Mouse (Mus musculus) mesoderm, embryonic 11.5 days (tissue): ENCODE data around the gene Hspe1.
A peak's percentile ranks its signal among the peaks of the same experiment; 100 is the strongest.
"Not testable (repeated sequence)": the region's sequence is repeated elsewhere in the genome, so short reads cannot be mapped to it uniquely, and the experiment has no call there.

ENCODE experiments used
- DNase-seq: peaks from one replicate; pipeline ENCODE4 v3.0.0-alpha.2; 2012; ENCODE audit warnings: low read depth, low spot score

Gene Hspe1

DNA sequence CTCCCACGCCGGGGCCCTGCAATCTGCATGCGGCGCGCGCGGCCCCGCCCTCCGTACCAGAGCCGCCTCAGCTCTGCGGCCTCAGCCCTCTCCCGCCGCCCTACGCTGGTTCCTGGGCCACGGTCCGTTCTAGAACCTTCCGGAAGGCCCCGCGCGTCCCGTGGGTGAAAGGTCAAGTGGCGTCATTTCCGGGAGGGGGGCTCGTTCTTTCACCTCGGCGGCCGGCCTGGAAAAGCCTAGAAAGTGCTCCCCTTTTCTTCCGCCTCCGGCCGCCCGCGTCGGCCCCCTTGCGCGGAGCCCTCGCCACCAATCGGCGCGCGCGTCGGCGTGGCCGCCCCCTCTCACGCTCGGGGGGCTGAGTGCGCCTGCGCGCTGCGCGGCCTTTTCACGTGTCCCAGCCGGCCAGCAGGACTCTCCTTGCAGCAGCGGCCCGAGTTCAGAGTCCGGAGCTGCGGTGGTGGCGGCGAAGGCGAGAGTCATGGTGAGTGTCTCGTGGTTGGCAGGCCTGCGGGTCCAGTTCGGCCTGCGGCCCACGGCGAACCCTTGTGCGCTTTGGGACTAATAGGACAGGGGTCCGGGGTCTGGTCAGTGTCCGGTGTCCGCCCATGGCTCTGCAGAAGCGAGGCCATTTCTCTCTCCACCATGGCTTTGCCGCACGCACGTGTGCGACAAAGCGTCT lies at the start of gene Hspe1, which contains the start of gene Hspd1:
Gene Hspe1 (plus strand): TSS at position 201 of the 679 bp plus-strand sequence.
Gene Hspd1 (minus strand): TSS at position 312 of the 679 bp plus-strand sequence.
- peak; percentile 99 for DNase-seq

- no peak for DNase-seq
Observed at GRCm38 (mm10) chr1:55039944-55040343, 48.0 kb upstream of the Hspe1 start.

DNA sequence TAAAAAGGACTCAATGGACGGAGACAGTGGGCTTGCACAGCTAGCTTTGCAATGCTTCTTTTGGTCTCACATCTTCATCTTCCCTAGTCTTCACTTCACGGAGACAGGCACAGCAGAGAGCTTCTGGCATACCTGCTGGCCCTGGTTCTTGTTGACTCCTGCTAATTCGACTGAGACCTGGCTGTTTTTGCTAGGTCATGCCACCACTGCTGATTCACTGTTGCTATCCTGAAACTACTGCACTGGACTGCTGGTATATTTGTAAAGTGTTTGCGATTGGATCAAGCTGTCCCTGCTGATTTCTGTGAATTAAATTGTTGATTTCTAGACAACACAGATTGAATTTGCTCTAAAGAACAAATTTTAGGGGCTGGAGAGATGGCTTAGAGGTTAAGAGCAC lies 46.2 kb upstream of the Hspe1 start:
- no peak for DNase-seq

DNA sequence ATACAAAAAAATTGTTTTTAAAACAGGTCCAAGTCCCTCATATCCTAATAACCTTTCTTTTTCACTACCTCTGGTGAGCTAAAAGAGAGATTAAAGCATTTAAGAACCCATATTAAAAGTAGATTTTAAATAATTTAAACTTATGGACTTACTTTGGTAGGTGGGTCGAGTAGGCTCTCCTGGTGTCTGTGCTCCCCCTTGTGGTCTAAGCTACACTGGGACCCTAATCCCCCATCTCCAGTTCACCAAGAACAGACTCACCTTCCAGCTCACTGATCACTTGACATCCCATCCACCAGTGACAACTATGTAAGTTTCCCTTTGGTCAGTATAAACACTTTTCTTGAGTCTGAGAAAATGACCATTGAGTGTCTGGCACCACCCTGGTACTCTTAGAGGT lies 45.7 kb upstream of the Hspe1 start:
- no peak for DNase-seq

DNA sequence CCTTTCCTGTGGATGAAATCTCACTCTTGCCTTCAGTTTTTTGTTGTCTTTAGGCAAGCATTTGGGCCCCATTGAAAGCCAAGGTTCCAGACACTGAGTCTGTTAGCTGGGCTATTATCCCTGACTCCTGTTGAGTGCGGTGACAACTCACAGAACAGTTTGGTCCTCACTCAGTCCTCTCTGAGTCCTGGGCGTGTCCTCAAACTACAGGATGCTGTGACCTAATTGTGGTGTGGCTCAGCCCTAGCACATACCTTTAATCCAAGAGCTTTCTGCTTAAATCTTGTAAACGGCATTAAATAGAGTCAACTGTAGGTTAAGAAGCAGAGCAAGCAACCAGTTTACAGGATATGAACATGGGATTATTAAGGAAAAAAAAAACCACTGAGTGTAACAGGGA lies 44.8 kb upstream of the Hspe1 start:
- no peak for DNase-seq

DNA sequence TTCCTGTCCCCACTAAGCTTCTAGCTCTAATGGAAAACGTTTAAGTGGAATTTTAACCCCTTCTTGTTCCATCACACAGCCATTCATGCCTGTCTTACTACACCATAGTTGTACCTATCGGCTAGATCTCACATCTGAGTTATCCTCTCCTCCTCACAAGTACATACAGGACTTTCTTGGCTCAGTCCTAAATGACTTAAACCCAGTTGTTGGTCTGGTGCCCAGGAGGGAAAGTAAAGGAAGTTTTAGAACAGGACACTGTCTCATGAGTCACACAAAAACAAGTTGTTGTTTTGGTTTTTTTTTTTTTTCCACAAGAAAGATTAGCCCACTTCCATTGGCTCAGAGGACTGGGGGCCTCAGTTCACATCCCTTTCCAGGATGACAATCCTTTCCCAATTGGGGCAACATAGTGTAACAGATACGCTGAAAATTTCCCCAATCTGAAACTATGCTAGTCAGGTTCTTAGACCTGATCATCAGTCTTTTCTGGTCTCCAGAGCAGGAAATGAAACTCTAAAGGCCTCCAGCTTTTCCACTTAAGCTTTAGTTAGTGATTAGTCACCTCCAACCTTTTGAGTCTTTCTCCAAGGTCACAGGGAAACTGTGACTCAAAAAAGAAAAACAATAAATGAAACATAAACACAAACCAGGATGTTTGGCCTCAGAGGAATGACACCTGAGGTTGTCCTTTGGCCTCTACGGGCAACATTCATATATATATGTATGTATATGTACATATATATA lies 38.9 kb upstream of the Hspe1 start:
- DNase-seq, result no peak

DNA sequence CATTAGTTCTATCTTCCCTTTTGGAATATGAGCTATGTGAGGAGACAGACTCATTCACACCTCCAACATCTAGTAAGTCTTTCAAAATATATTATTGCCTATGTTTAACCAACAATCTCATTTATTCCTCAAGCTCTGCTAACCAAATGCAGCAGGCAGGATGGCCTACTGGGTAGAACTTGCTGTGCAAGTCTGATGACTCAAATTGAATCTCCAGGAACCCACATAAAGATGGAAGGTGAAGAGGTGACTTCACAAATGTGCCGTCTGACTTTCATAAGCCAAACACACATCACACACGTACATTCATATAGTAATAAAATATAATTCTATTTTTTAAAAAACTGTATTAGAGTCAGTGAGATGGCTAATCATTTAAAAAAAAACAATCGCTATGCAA lies 36.3 kb upstream of the Hspe1 start:
- DNase-seq, result no peak

- DNase-seq, result peak; percentile 99
Observed at GRCm38 (mm10) chr1:55052355-55052953, 35.5 kb upstream of the Hspe1 start, which contains the start of gene Coq10b. TSS of gene Coq10b (plus strand) at chr1:55052770.

DNA sequence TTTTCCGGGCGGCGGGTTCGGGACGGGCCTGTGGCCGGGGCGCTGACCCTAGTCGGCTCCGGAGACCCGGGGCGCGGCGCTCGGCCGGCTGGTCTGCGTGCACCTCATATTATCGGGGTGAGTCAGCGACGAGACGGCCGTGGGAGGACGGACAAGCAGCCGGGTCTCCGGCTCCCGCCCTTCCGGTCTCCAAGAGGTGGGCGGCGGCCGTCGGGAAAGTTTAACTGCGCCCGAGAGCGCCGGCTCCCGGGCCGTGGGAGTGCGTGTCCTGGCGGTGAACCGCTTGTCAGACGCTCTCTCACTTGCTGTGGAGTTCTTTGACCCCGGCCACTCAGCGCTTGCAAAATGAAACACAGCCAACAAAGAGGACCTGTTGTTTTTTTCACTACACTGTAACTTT lies 34.9 kb upstream of the Hspe1 start:
- DNase-seq, result peak; percentile 66

- DNase-seq, result no peak
Observed at GRCm38 (mm10) chr1:55053596-55053995, 34.3 kb upstream of the Hspe1 start.

DNA sequence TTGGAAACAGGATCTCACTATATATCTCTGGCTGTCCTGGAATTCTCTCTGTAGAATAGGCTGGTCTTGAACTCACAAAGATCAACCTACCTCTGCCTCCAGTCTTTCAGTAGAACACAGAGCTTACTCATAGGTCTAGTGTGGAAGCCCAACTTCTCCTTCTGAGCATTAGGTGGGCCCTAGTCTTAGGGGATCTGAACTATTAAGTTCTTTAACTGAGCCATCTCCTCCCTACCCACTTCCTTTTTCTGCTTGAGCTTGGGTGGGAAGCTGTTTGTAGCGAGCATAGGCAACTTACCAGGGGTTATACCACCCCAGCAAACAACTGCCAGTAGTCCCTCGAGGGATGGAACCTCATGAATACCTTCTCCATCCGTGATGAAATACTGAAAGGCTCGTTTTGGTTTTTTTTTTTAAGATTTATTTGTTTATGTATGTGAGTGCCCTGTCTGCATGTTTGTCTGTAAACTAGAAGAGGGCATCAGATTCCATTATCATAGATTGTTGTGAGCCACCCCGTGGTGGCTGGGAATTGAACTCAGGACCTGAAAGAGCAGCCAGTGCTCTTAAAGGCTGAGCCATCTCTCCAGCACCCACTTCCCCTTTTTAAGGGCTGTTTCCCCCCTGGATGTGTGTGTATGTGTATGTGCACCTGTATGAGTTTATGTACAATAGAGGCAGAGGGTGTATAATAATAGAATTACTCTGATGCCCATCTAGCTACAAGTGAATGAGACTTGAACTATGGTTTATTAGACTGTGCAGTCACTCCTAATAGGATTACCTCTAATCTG lies 32.4 kb upstream of the Hspe1 start:
- no peak for DNase-seq

DNA sequence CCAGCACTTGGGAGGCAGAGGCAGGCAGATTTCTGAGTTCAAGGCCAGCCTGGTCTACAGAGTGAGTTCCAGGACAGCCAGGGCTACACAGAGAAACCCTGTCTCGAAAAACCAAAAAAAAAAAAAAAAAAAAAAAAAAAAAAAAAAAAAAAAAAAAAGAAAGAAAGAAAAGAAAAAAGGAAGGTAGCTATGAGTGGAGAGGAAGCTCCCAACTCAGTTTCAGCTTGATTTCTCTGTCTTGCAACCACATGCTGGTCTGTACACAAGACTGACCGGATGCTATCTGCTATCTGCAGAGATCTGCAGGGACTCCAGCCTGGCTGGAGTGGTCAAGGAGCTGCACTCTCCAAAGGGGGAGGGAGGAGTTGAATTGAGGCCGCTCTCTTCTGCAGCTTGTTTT lies 29.5 kb upstream of the Hspe1 start:
- DNase-seq, result not testable (repeated sequence)

DNA sequence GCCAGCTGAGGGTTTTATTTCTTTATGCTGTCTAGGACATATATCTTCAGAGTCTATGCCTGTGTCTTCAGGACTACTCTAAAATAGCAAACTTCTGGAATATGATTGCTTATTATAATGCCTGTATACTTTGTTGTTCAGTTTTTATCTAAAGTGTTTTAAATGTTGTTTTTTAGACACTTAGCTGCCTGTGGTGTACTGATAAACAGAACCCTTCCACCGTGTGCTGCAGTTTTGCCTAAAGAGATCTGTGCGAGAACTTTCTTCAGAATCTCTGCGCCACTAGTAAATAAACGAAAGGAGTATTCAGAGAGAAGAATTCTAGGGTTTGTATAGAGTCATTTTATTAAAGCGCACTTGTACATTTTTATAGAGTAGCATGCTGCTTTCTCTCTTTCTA lies 26.8 kb upstream of the Hspe1 start:
- no peak for DNase-seq

- DNase-seq, result no peak
Observed at GRCm38 (mm10) chr1:55061772-55062171, 26.2 kb upstream of the Hspe1 start.

GRCm38 (mm10) chr1:55072328-55072727 lies 15.6 kb upstream of the Hspe1 start:
- not testable (repeated sequence) for DNase-seq

GRCm38 (mm10) chr1:55074757-55075156 lies 13.2 kb upstream of the Hspe1 start:
- peak; percentile 48 for DNase-seq

GRCm38 (mm10) chr1:55075652-55076394 lies 12.1 kb upstream of the Hspe1 start:
- DNase-seq, result no peak

GRCm38 (mm10) chr1:55076395-55076743 lies 11.6 kb upstream of the Hspe1 start:
- DNase-seq, result no peak

DNA sequence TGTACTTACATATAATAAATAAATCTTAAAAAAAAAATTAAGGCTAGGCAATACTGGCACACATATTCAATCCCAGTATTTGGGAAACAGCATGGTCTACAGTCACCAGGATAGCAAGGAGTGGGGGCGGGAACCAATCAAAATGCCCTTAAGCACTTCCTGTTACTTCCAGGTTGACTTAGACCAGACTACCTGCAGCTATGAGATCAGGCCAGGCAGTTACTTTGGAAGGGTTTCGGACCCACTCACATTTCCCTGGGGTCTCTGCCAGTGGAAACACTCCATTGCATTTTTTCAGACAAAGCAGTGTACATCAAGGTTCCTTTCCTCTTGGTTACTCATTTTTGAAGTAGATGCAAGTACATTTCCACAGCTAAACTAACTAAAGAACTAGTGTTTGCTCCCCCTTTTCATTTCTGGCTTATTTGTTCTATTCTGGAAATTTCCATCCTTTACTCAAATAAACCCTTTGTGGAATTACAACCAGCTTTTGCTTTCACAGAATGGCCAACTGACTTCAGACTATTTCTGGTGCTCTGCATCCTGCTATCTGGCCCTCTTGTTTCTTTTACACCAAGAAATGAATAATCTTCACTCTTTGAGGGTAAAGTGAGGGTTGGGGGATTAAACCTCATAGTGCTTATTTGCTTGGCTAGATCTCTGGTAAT lies 10.9 kb upstream of the Hspe1 start:
- no peak for DNase-seq

DNA sequence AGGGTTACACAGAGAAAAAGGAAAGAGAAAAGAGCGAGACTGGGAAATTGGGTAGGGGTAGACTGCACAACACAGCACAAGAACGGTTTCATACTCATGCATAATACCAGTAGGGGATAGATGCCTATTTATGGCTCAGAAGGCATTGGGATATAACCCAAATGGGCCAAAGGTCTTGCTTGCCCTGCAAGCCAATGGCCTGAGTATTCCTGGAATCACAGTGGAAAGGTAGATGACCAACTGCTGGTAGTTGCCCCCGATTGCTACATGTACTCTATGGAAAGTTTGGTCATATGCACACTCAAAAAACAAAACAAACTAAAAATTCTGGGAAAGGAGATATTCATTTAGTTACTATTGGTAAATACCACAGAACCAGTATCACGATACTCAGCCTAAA lies 8.3 kb upstream of the Hspe1 start:
- no peak for DNase-seq

DNA sequence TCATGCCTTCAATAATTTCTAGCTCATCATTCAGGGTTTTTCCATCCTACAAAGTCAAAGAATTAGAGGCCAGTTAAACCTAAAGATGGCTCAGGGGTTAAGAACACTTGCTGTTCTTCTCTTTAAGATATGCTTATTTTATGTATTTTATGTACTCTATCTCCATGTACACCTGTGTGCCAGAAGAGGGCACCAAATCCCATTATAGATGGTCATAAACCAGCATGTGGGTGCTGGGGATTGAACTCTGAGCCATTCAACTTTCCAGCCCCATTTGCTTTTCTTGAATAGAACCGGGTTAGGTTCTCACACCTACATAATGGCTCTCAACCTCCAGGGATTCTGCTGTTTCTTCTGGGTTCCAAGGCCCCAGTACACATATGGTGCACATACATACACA lies 5.8 kb upstream of the Hspe1 start:
- DNase-seq, result peak; percentile 14
